Mouse (Mus musculus) intestine, embryonic 16.5 days (tissue): ENCODE data around the gene Mpv17. TPM values are rescaled to one million over a fixed set of nuclear protein-coding genes. Genes with fewer than 3 reads are reported as not detected.

Source experiments
- ATAC-seq: fragments of 200-750 bp; cut with Nextera tagmentation; 2 replicates; pipeline ENCODE4 v1.8.0; 2017; ENCODE audit warnings: moderate TSS enrichment, moderate library complexity
- H3K27ac ChIP-seq: fragments of 300-500 bp; sonication (generic); 2 replicates; pipeline ENCODE4 v1.5.1; 2014; ENCODE audit warnings: mild to moderate bottlenecking, low read length
- H3K27me3 ChIP-seq: fragments of 300-500 bp; sonication (generic); replicated peaks from 2 replicates; pipeline ENCODE4 v1.6.1; 2014; ENCODE audit warnings: low read length, control low read depth, mixed read lengths; ENCODE audit not compliant: control insufficient read depth, insufficient read depth
- H3K36me3 ChIP-seq: fragments of 300-500 bp; sonication (generic); 2 replicates; pipeline ENCODE4 v1.6.1; 2014; ENCODE audit warnings: low read length, control low read depth; ENCODE audit not compliant: control insufficient read depth, insufficient read depth
- H3K4me1 ChIP-seq: fragments of 300-500 bp; sonication (generic); 2 replicates; pipeline ENCODE4 v1.6.1; 2014; ENCODE audit warnings: low read length, control low read depth, mixed read lengths; ENCODE audit not compliant: control insufficient read depth, insufficient read depth
- H3K4me2 ChIP-seq: fragments of 300-500 bp; sonication (generic); 2 replicates; pipeline ENCODE4 v1.6.1; 2014; ENCODE audit warnings: low read depth, low read length, control low read depth
- H3K4me3 ChIP-seq: fragments of 300-500 bp; sonication (generic); 2 replicates; pipeline ENCODE4 v1.5.1; 2014; ENCODE audit warnings: mild to moderate bottlenecking, low read length
- H3K9ac ChIP-seq: fragments of 300-500 bp; sonication (generic); 2 replicates; pipeline ENCODE4 v1.6.1; 2014; ENCODE audit warnings: low read depth, low read length
- H3K9me3 ChIP-seq: fragments of 300-500 bp; sonication (generic); 2 replicates; pipeline ENCODE4 v1.6.1; 2016; ENCODE audit warnings: low read length, control low read depth; ENCODE audit not compliant: control insufficient read depth
- WGBS: fragments of 180-500 bp; shearing (Covaris S2); extraction: QIAGEN DNeasy Blood & Tissue Kit; methylation state at CpG from one replicate; pipeline ENCODE4 v1.1.7; 2014; 5-methylcytosine and 5-hydroxymethylcytosine counted together
- polyA plus RNA-seq: library from polyadenylated mRNA; unstranded; fragments of >200 nt; fragmentation: Nextera tagmentation; extraction: Ambion mirVana; gene quantifications from 2 replicates; pipeline ENCODE4 v1.2.1, GENCODE M21; 2015

Mpv17 gene
- polyA plus RNA-seq, 1 experiment from 2014 or later = 80.3 TPM

- H3K9ac ChIP-seq = no peak overlapping the region
- peaks cover 50% of the 10 kb centered on the region for H3K36me3 ChIP-seq
- H3K27ac ChIP-seq = no peak overlapping the region
- H3K27me3 ChIP-seq = no peaks in the 10 kb centered on the region
- ATAC-seq = no peak
- 76% methylated on average over 9 of the region's 9 CpGs for WGBS
- no peaks in the 10 kb centered on the region for H3K9me3 ChIP-seq
- H3K4me1 ChIP-seq = peaks cover 16% of the 10 kb centered on the region
- H3K4me3 ChIP-seq = no peak overlapping the region
- H3K4me2 ChIP-seq = no peak overlapping the region
Measured at GRCm38 (mm10) chr5:31198170-31198569, 44.1 kb upstream of the Mpv17 start.

GRCm38 (mm10) chr5:31197072-31197471, 43.0 kb upstream of the Mpv17 start:
- Histone ChIP-seq H3K27ac (no peak overlapping the region), H3K4me3 (no peak overlapping the region), H3K9ac (no peak overlapping the region), H3K27me3 (no peaks in the 10 kb centered on the region), H3K4me1 (peaks cover 14% of the 10 kb centered on the region), H3K9me3 (no peaks in the 10 kb centered on the region), H3K4me2 (no peak overlapping the region), H3K36me3 (peaks cover 44% of the 10 kb centered on the region)
- 91% methylated on average over 12 of the region's 12 CpGs for WGBS
- ATAC-seq = no peak

- H3K4me3 ChIP-seq = no peak overlapping the region
- H3K4me1 ChIP-seq = peaks cover 22% of the 10 kb centered on the region
- no peaks in the 10 kb centered on the region for H3K27me3 ChIP-seq
- 94% methylated on average over 10 of the region's 10 CpGs for WGBS
- H3K9me3 ChIP-seq = no peaks in the 10 kb centered on the region
- peaks cover 44% of the 10 kb centered on the region for H3K36me3 ChIP-seq
- ATAC-seq = no peak
- no peak overlapping the region for H3K27ac ChIP-seq
- H3K9ac ChIP-seq = no peak overlapping the region
- H3K4me2 ChIP-seq = no peak overlapping the region
Measured at GRCm38 (mm10) chr5:31196207-31196606, 42.2 kb upstream of the Mpv17 start.

GRCm38 (mm10) chr5:31195671-31196070, 41.6 kb upstream of the Mpv17 start:
- H3K4me2 ChIP-seq = no peak overlapping the region
- no peak overlapping the region for H3K27ac ChIP-seq
- peaks cover 23% of the 10 kb centered on the region for H3K4me1 ChIP-seq
- no peak for ATAC-seq
- no peaks in the 10 kb centered on the region for H3K27me3 ChIP-seq
- no peak overlapping the region for H3K4me3 ChIP-seq
- H3K36me3 ChIP-seq = peaks cover 44% of the 10 kb centered on the region
- H3K9me3 ChIP-seq = no peaks in the 10 kb centered on the region
- H3K9ac ChIP-seq = no peak overlapping the region
- 84% methylated on average over 4 of the region's 4 CpGs for WGBS

- Histone ChIP-seq H3K4me3 (peak overlapping the region; percentile 71), H3K27me3 (no peaks in the 10 kb centered on the region), H3K27ac (peak overlapping the region; percentile 81; the same call in 1 of the 2 replicates), H3K36me3 (peaks cover 44% of the 10 kb centered on the region), H3K4me2 (peak overlapping the region; percentile 49), H3K9me3 (no peaks in the 10 kb centered on the region), H3K9ac (peak overlapping the region; percentile 88; the same call in 1 of the 2 replicates), H3K4me1 (peaks cover 23% of the 10 kb centered on the region)
- 86% methylated on average over 16 of the region's 16 CpGs for WGBS
- ATAC-seq = no peak
Measured at GRCm38 (mm10) chr5:31194486-31195485, 40.7 kb upstream of the Mpv17 start.

GRCm38 (mm10) chr5:31193631-31194281, 39.7 kb upstream of the Mpv17 start:
- peak; percentile 3; the same call in 1 of the 2 replicates for ATAC-seq
- Histone ChIP-seq H3K4me1 (peaks cover 23% of the 10 kb centered on the region), H3K36me3 (peaks cover 36% of the 10 kb centered on the region)

GRCm38 (mm10) chr5:31192939-31193630, 39.0 kb upstream of the Mpv17 start, which contains the start of the genes Snx17 and Eif2b4:
Gene Snx17, plus strand, starts transcription at chr5:31193227.
Gene Eif2b4, minus strand, starts transcription at chr5:31193430.
- Histone ChIP-seq H3K27me3 (no peaks in the 10 kb centered on the region), H3K4me3 (peak within 1 kb of the TSS; percentile 71), H3K36me3 (peaks cover 33% of the 10 kb centered on the region), H3K4me1 (peaks cover 23% of the 10 kb centered on the region), H3K9me3 (no peaks in the 10 kb centered on the region), H3K27ac (peak within 1 kb of the TSS; percentile 88), H3K4me2 (peak within 1 kb of the TSS; percentile 87), H3K9ac (peak within 1 kb of the TSS; percentile 88)
- WGBS = under 1% methylated on average over 48 of the region's 48 CpGs
- ATAC-seq = peak; percentile 98

More at GRCm38 (mm10) chr5:31193631-31194281, 39.7 kb upstream of the Mpv17 start:
- peak overlapping the region; percentile 81 for H3K27ac ChIP-seq
- peak overlapping the region; percentile 71 for H3K4me3 ChIP-seq
- no peaks in the 10 kb centered on the region for H3K27me3 ChIP-seq
- 9% methylated on average over 25 of the region's 25 CpGs for WGBS
- peak overlapping the region; percentile 88 for H3K9ac ChIP-seq
- H3K9me3 ChIP-seq = no peaks in the 10 kb centered on the region
- peak overlapping the region; percentile 49 for H3K4me2 ChIP-seq

GRCm38 (mm10) chr5:31192045-31192938, 38.2 kb upstream of the Mpv17 start:
- no peaks in the 10 kb centered on the region for H3K27me3 ChIP-seq
- peak overlapping the region; percentile 87 for H3K4me2 ChIP-seq
- H3K27ac ChIP-seq = peak overlapping the region; percentile 88
- H3K9ac ChIP-seq = peak overlapping the region; percentile 88
- no peaks in the 10 kb centered on the region for H3K9me3 ChIP-seq
- H3K4me1 ChIP-seq = peaks cover 23% of the 10 kb centered on the region
- H3K4me3 ChIP-seq = peak overlapping the region; percentile 71
- 11% methylated on average over 42 of the region's 42 CpGs for WGBS
- peaks cover 32% of the 10 kb centered on the region for H3K36me3 ChIP-seq
- peak; percentile 76 for ATAC-seq
